Mouse (Mus musculus) neural tube, embryonic 14.5 days (tissue): ENCODE measurements at regions not wholly inside any gene's neighbourhood (a gene's known extent, or its start where the extent isn't known, plus 50 kb on each side); places are given as distances from the start of the nearest gene placed in this dataset.

Source experiments
- ATAC-seq: fragments of 200-750 bp; cut with Nextera tagmentation; 2 replicates; pipeline ENCODE4 v1.8.0; 2017; ENCODE audit warnings: low read depth, mild to moderate bottlenecking, moderate TSS enrichment, moderate library complexity
- H3K27ac ChIP-seq: fragments of 300-500 bp; sonication (generic); 2 replicates; pipeline ENCODE4 v1.5.1; 2014; ENCODE audit warnings: low read depth, mild to moderate bottlenecking, control low read depth, low read length, moderate library complexity, mixed read lengths
- H3K27me3 ChIP-seq: fragments of 300-500 bp; sonication (generic); 2 replicates; pipeline ENCODE4 v1.6.1; 2014; ENCODE audit warnings: low read length; ENCODE audit not compliant: control insufficient read depth, insufficient read depth
- H3K36me3 ChIP-seq: fragments of 300-500 bp; sonication (generic); 2 replicates; pipeline ENCODE4 v1.6.1; 2014; ENCODE audit warnings: low read length, mixed read lengths; ENCODE audit not compliant: control insufficient read depth, insufficient read depth
- H3K4me1 ChIP-seq: fragments of 300-500 bp; sonication (generic); 2 replicates; pipeline ENCODE4 v1.6.1; 2014; ENCODE audit warnings: low read length; ENCODE audit not compliant: control insufficient read depth, insufficient read depth
- H3K4me2 ChIP-seq: fragments of 300-500 bp; sonication (generic); 2 replicates; pipeline ENCODE4 v1.6.1; 2014; ENCODE audit warnings: mild to moderate bottlenecking, low read depth, low read length, control low read depth
- H3K4me3 ChIP-seq: fragments of 300-500 bp; sonication (generic); 2 replicates; pipeline ENCODE4 v1.5.1; 2014; ENCODE audit warnings: low read depth, low read length, control low read depth, mixed read lengths
- H3K9ac ChIP-seq: fragments of 300-500 bp; sonication (generic); replicated peaks from 2 replicates; pipeline ENCODE4 v1.6.1; 2014; ENCODE audit warnings: low read depth, mild to moderate bottlenecking, control low read depth, low read length, mixed read lengths
- H3K9me3 ChIP-seq: fragments of 300-500 bp; sonication (generic); 2 replicates; pipeline ENCODE4 v1.6.1; 2016; ENCODE audit warnings: low read length; ENCODE audit not compliant: control insufficient read depth
- WGBS: fragments of 180-500 bp; shearing (Covaris S2); extraction: QIAGEN DNeasy Blood & Tissue Kit; methylation state at CpG from one replicate; pipeline ENCODE4 v1.1.7; 2014; 5-methylcytosine and 5-hydroxymethylcytosine counted together

GRCm38 (mm10) chr12:96239642-96240041, 547.6 kb downstream of the Flrt2 start:
- Histone ChIP-seq H3K4me1 (no peaks in the 10 kb centered on the region), H3K9me3 (no peaks in the 10 kb centered on the region), H3K27me3 (no peaks in the 10 kb centered on the region), H3K36me3 (no peaks in the 10 kb centered on the region), H3K4me3 (no peak overlapping the region), H3K4me2 (no peak overlapping the region), H3K9ac (no peak overlapping the region), H3K27ac (no peak overlapping the region)
- ATAC-seq = no peak
- 67% methylated on average over 2 of the region's 2 CpGs for WGBS

DNA sequence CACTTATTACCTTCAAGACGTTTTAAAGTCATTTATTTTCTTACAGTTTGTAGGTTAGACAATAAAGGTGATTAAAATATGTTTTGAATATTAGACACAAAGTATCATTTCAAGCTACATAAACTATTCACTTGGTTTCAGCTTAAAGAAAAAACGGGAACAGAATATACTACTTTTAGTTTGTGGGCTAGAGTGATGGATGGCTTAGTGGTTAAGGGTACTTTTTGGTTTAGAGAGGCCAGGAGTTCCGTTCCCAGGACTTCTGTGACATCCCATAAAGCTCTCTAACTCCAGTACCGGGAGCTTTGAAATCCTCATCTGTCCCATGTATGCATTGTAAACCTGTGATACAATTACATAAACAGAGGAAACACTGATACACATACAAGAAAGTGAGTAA, 570.0 kb downstream of the Flrt2 start:
- Histone ChIP-seq H3K4me1 (no peaks in the 10 kb centered on the region), H3K27me3 (no peaks in the 10 kb centered on the region), H3K4me2 (no peak overlapping the region), H3K9ac (no peak overlapping the region), H3K36me3 (no peaks in the 10 kb centered on the region), H3K4me3 (no peak overlapping the region), H3K9me3 (no peaks in the 10 kb centered on the region), H3K27ac (no peak overlapping the region)
- 77% methylated on average over 4 of the region's 4 CpGs for WGBS
- ATAC-seq = no peak

DNA sequence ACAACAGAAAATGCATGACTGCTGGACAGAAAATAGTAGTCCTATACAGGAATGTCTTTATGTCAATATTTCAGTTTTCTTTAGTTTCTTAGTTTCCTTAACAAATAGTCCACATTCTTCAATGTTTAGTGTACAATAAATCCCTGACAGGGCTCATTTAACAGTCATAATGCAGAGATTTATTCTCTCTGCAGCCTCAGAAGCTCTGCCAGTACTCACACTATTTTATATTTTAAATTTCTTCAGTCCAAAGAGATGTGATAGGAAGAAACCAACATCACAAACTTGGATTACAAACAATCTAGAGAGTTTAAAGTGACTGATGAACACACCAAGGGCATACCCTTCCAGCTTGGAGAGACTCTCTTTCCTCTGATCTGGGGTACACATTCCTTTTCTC, 583.9 kb downstream of the Flrt2 start:
- H3K4me3 ChIP-seq = no peak overlapping the region

GRCm38 (mm10) chr12:96311137-96311536, 619.1 kb downstream of the Flrt2 start:
- Histone ChIP-seq H3K36me3 (no peaks in the 10 kb centered on the region), H3K4me1 (no peaks in the 10 kb centered on the region), H3K27me3 (no peaks in the 10 kb centered on the region), H3K27ac (no peak overlapping the region), H3K9ac (no peak overlapping the region), H3K4me2 (no peak overlapping the region), H3K9me3 (no peaks in the 10 kb centered on the region), H3K4me3 (no peak overlapping the region)
- 5% methylated on average over 2 of the region's 2 CpGs for WGBS
- ATAC-seq = no peak

More for the DNA sequence above, 583.9 kb downstream of the Flrt2 start:
- Histone ChIP-seq H3K4me1 (no peaks in the 10 kb centered on the region), H3K36me3 (no peaks in the 10 kb centered on the region), H3K9me3 (no peaks in the 10 kb centered on the region), H3K27ac (no peak overlapping the region), H3K9ac (no peak overlapping the region), H3K4me2 (no peak overlapping the region), H3K27me3 (no peaks in the 10 kb centered on the region)
- no peak for ATAC-seq

DNA sequence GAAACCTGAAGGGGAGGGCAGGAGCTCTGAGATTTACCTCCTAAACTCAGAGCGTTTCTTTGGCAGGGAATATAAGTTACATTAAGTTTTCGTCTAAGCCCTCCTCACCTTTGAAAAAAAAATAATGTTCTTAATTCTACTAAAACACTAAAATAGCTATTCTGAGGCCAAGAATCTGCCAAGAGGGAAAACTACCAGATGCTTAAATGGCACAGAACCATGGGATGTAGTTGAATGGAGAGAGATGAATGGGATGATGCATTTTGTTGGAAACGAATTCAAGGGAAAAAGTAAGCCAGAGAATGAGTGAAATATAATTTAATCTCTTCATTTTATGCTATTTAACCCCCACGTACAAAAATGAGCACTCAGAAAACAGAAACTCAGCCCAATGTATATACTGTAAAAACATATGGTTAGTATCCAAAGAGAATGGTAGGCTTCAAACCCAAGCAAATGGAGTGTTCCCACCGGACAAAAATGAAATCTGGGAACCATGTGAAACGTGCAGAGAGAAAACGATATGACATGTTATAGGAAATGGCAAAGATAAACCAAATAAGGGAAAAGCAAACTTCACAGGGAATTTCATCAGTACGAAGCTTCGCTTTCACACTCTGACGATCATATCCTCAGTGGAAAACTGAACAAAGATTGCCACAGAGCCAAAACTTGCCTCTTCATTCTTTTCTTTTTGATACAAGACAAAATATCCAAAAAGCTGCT, 631.2 kb downstream of the Flrt2 start:
- H3K4me2 ChIP-seq = no peak overlapping the region
- H3K27ac ChIP-seq = no peak overlapping the region
- H3K9me3 ChIP-seq = no peaks in the 10 kb centered on the region
- H3K9ac ChIP-seq = no peak overlapping the region
- H3K36me3 ChIP-seq = no peaks in the 10 kb centered on the region
- ATAC-seq = no peak
- no peaks in the 10 kb centered on the region for H3K4me1 ChIP-seq
- 87% methylated on average over 10 of the region's 10 CpGs for WGBS
- no peaks in the 10 kb centered on the region for H3K27me3 ChIP-seq
- H3K4me3 ChIP-seq = no peak overlapping the region

- WGBS = 33% methylated on average over 3 of the region's 3 CpGs
- Histone ChIP-seq H3K27me3 (no peaks in the 10 kb centered on the region), H3K27ac (no peak overlapping the region), H3K4me3 (no peak overlapping the region), H3K4me2 (no peak overlapping the region), H3K36me3 (no peaks in the 10 kb centered on the region), H3K9me3 (no peaks in the 10 kb centered on the region), H3K9ac (no peak overlapping the region), H3K4me1 (no peaks in the 10 kb centered on the region)
- ATAC-seq = peak; percentile 38; the same call in 1 of the 2 replicates
Observed at GRCm38 (mm10) chr12:96351143-96351542, 659.1 kb downstream of the Flrt2 start.

- H3K4me1 ChIP-seq = no peaks in the 10 kb centered on the region
- H3K36me3 ChIP-seq = no peaks in the 10 kb centered on the region
- WGBS = 83% methylated on average over 3 of the region's 3 CpGs
- no peak overlapping the region for H3K4me2 ChIP-seq
- H3K27me3 ChIP-seq = no peaks in the 10 kb centered on the region
- ATAC-seq = no peak
- H3K9me3 ChIP-seq = no peaks in the 10 kb centered on the region
- no peak overlapping the region for H3K27ac ChIP-seq
- no peak overlapping the region for H3K9ac ChIP-seq
- H3K4me3 ChIP-seq = no peak overlapping the region
Observed at GRCm38 (mm10) chr12:96378924-96379323, 686.9 kb downstream of the Flrt2 start.

DNA sequence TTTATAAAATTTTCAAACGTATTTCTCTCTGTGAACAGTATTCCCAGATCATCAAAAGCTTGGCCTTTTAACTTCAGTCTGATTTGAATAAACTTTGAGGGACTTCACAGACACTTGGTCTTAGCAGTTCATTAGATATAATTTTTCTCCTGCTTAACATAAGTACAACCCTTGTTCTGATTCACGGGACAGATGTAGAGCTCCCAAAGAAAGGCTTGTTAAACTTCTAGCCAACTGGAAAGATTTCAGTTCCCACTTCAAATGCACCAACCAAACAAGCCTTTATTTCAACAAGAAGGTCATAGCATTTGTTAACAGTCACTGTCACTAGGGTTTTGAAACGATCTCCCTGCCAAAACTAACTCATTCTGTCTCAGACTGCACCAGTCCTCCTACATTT, 727.1 kb downstream of the Flrt2 start:
- Histone ChIP-seq H3K27ac (no peak overlapping the region), H3K4me3 (no peak overlapping the region), H3K4me1 (no peaks in the 10 kb centered on the region), H3K36me3 (no peaks in the 10 kb centered on the region), H3K4me2 (no peak overlapping the region), H3K27me3 (no peaks in the 10 kb centered on the region), H3K9me3 (no peaks in the 10 kb centered on the region), H3K9ac (no peak overlapping the region)
- no peak for ATAC-seq
- WGBS = 59% methylated on average over 3 of the region's 3 CpGs

DNA sequence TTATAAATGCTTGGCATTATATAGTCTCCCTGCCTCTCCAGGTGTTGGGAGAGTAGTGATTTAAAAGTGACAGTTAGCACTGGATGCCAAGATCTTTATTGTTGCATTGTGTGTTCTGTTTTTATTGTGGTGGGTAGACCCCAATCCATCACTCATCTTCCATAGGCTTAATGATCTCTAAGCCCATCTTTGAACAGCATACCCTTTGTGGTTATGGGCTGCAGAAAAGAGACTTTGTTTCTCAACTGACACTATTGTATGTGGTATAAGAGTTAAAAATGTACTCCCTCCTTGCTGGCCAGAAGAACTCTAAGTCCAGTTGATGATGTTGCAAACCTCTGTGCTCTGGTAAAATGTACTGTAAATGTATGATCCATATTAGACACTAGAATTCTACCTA, 727.5 kb downstream of the Flrt2 start:
- Histone ChIP-seq H3K9me3 (no peaks in the 10 kb centered on the region), H3K4me3 (no peak overlapping the region), H3K27ac (no peak overlapping the region), H3K36me3 (no peaks in the 10 kb centered on the region), H3K4me2 (no peak overlapping the region), H3K9ac (no peak overlapping the region), H3K4me1 (no peaks in the 10 kb centered on the region), H3K27me3 (no peaks in the 10 kb centered on the region)
- ATAC-seq = no peak
